Mouse (Mus musculus) cortical plate, adult 2 months (tissue): ENCODE data around the gene Nfib. TPM values are rescaled to one million over a fixed set of nuclear protein-coding genes. Genes with fewer than 3 reads are reported as not detected.

Experiments used
- H3K27ac ChIP-seq: fragments of 200-500 bp; 2 replicates; pipeline ENCODE4 v1.5.1; 2012; ENCODE audit warnings: low read length, control low read depth, inconsistent platforms; ENCODE audit not compliant: insufficient read depth
- H3K4me1 ChIP-seq: fragments of 200-500 bp; 2 replicates; pipeline ENCODE4 v1.6.1; 2011; ENCODE audit warnings: low read length; ENCODE audit not compliant: control insufficient read depth, insufficient read depth
- H3K4me3 ChIP-seq: fragments of 200-500 bp; 2 replicates; pipeline ENCODE4 v1.5.1; 2011; ENCODE audit warnings: mild to moderate bottlenecking, low read length, control low read depth; ENCODE audit not compliant: insufficient read depth
- CTCF ChIP-seq: fragments of 200-500 bp; IDR thresholded peaks from 2 replicates; pipeline ENCODE4 v1.5.1; 2011; ENCODE audit warnings: mild to moderate bottlenecking, control low read depth, low read length; ENCODE audit not compliant: insufficient read depth; ENCODE audit errors: extremely low read depth
- POLR2A ChIP-seq: fragments of 200-500 bp; IDR thresholded peaks from 2 replicates; pipeline ENCODE4 v1.6.1; 2011; ENCODE audit warnings: mild to moderate bottlenecking, low read length, control low read depth; ENCODE audit not compliant: insufficient read depth; ENCODE audit errors: extremely low read depth
- polyA plus RNA-seq: library from polyadenylated mRNA; depleted of rRNA; stranded (reverse); fragments of >200 nt; gene quantifications from 2 replicates; pipeline ENCODE4 v1.2.3, GENCODE M21; 2012

Nfib gene
- polyA plus RNA-seq, 1 experiment, result 31.8 TPM

- no peak for TF ChIP-seq CTCF
- TF ChIP-seq POLR2A, result no peak
- no peak overlapping the region for H3K4me3 ChIP-seq
- H3K4me1 ChIP-seq, result no peaks in the 10 kb centered on the region; the same call in 1 of the 2 replicates
- no peak overlapping the region for H3K27ac ChIP-seq
Observed at GRCm38 (mm10) chr4:82584548-82584947, 121.0 kb downstream of the Nfib start.

- Histone ChIP-seq H3K4me1 (no peaks in the 10 kb centered on the region), H3K4me3 (no peak overlapping the region), H3K27ac (no peak overlapping the region)
- no peak for TF ChIP-seq POLR2A
- no peak for TF ChIP-seq CTCF
Observed at GRCm38 (mm10) chr4:82573291-82573605, 132.3 kb downstream of the Nfib start.

GRCm38 (mm10) chr4:82572410-82573290 lies 132.9 kb downstream of the Nfib start:
- TF ChIP-seq POLR2A, result no peak
- TF ChIP-seq CTCF, result no peak
- no peak overlapping the region for H3K4me3 ChIP-seq
- no peak overlapping the region for H3K27ac ChIP-seq
- H3K4me1 ChIP-seq, result no peaks in the 10 kb centered on the region

GRCm38 (mm10) chr4:82558816-82559215 lies 146.7 kb downstream of the Nfib start:
- H3K4me1 ChIP-seq, result no peaks in the 10 kb centered on the region
- no peak for TF ChIP-seq CTCF
- no peak for TF ChIP-seq POLR2A
- H3K4me3 ChIP-seq, result no peak overlapping the region
- no peak overlapping the region for H3K27ac ChIP-seq

GRCm38 (mm10) chr4:82555673-82556171 lies 149.8 kb downstream of the Nfib start:
- TF ChIP-seq CTCF, result no peak
- TF ChIP-seq POLR2A, result no peak

GRCm38 (mm10) chr4:82553658-82554057 lies 151.9 kb downstream of the Nfib start:
- TF ChIP-seq POLR2A (no peak), CTCF (no peak)
- Histone ChIP-seq H3K4me1 (no peaks in the 10 kb centered on the region; the same call in 1 of the 2 replicates), H3K27ac (no peak overlapping the region), H3K4me3 (no peak overlapping the region)

More at GRCm38 (mm10) chr4:82555673-82556171, 149.8 kb downstream of the Nfib start:
- no peak overlapping the region for H3K4me3 ChIP-seq
- no peak overlapping the region for H3K27ac ChIP-seq
- no peaks in the 10 kb centered on the region for H3K4me1 ChIP-seq

- H3K4me3 ChIP-seq, result no peak overlapping the region
- H3K27ac ChIP-seq, result no peak overlapping the region
- TF ChIP-seq POLR2A, result no peak
- TF ChIP-seq CTCF, result no peak
- H3K4me1 ChIP-seq, result no peaks in the 10 kb centered on the region; the same call in 1 of the 2 replicates
Observed at GRCm38 (mm10) chr4:82552238-82552637, 153.3 kb downstream of the Nfib start.

- Histone ChIP-seq H3K4me1 (no peaks in the 10 kb centered on the region; the same call in 1 of the 2 replicates), H3K4me3 (no peak overlapping the region), H3K27ac (no peak overlapping the region)
- TF ChIP-seq CTCF (no peak), POLR2A (no peak)
Observed at GRCm38 (mm10) chr4:82549762-82550380, 155.7 kb downstream of the Nfib start.

- Histone ChIP-seq H3K4me1 (no peaks in the 10 kb centered on the region; the same call in 1 of the 2 replicates), H3K27ac (no peak overlapping the region), H3K4me3 (no peak overlapping the region)
- TF ChIP-seq POLR2A, result no peak
- no peak for TF ChIP-seq CTCF
Observed at GRCm38 (mm10) chr4:82548247-82548646, 157.3 kb downstream of the Nfib start.
